Mouse (Mus musculus) ZHBTc4 (cell line): ENCODE measurements around the gene Snrpd3.

ENCODE experiments used
- DNase-seq: peaks from one replicate; pipeline ENCODE4 v3.0.0-alpha.2; 2011; ENCODE audit warnings: low read depth, low spot score

Snrpd3 gene

GRCm38 (mm10) chr10:75534934-75535333 is 17.6 kb downstream of the Snrpd3 start:
- no peak for DNase-seq

- DNase-seq = no peak
These were observed 18.1 kb downstream of the Snrpd3 start for GRCm38 (mm10) chr10:75535423-75535822.

- DNase-seq = no peak
These were observed 18.8 kb downstream of the Snrpd3 start for GRCm38 (mm10) chr10:75536123-75536522.

GRCm38 (mm10) chr10:75547901-75548300 is 30.6 kb downstream of the Snrpd3 start:
- no peak for DNase-seq

- no peak for DNase-seq
These were observed 31.1 kb downstream of the Snrpd3 start for GRCm38 (mm10) chr10:75548486-75548885.

GRCm38 (mm10) chr10:75549886-75550285 is 32.5 kb downstream of the Snrpd3 start:
- DNase-seq = no peak

GRCm38 (mm10) chr10:75551175-75551574 is 33.8 kb downstream of the Snrpd3 start:
- DNase-seq = peak; percentile 76

GRCm38 (mm10) chr10:75552106-75552505 is 34.8 kb downstream of the Snrpd3 start:
- DNase-seq = no peak

GRCm38 (mm10) chr10:75552701-75553450 is 35.5 kb downstream of the Snrpd3 start:
- peak; percentile 28 for DNase-seq

- DNase-seq = no peak
These were observed 36.7 kb downstream of the Snrpd3 start for GRCm38 (mm10) chr10:75554090-75554489.

- no peak for DNase-seq
These were observed 38.2 kb downstream of the Snrpd3 start for GRCm38 (mm10) chr10:75555557-75555956.

- DNase-seq = no peak
These were observed 38.7 kb downstream of the Snrpd3 start for GRCm38 (mm10) chr10:75556026-75556425.

- DNase-seq = no peak
These were observed 41.2 kb downstream of the Snrpd3 start for GRCm38 (mm10) chr10:75558515-75558914.

GRCm38 (mm10) chr10:75559041-75559675 is 41.8 kb downstream of the Snrpd3 start:
- no peak for DNase-seq

GRCm38 (mm10) chr10:75559676-75560548 is 42.6 kb downstream of the Snrpd3 start, which contains the start of gene Lrrc75b:
TSS of gene Lrrc75b (minus strand) at chr10:75560330.
- peak; percentile 44 for DNase-seq

- no peak for DNase-seq
These were observed 43.2 kb downstream of the Snrpd3 start for GRCm38 (mm10) chr10:75560549-75560899.

- DNase-seq = no peak
These were observed 43.8 kb downstream of the Snrpd3 start, which contains the start of gene Ggt1 for GRCm38 (mm10) chr10:75561071-75561654. TSS of gene Ggt1 (plus strand) at chr10:75561604.

GRCm38 (mm10) chr10:75562596-75562995 is 45.2 kb downstream of the Snrpd3 start:
- DNase-seq = peak; percentile 45

- DNase-seq = no peak
These were observed 47.4 kb downstream of the Snrpd3 start for GRCm38 (mm10) chr10:75564687-75565265.

- peak; percentile 32 for DNase-seq
These were observed 48.1 kb downstream of the Snrpd3 start for GRCm38 (mm10) chr10:75565436-75565835.

GRCm38 (mm10) chr10:75565906-75566305 is 48.6 kb downstream of the Snrpd3 start:
- peak; percentile 31 for DNase-seq
